Mouse (Mus musculus): ENCODE data around the gene Mast4.

The Mast4 gene

DNA sequence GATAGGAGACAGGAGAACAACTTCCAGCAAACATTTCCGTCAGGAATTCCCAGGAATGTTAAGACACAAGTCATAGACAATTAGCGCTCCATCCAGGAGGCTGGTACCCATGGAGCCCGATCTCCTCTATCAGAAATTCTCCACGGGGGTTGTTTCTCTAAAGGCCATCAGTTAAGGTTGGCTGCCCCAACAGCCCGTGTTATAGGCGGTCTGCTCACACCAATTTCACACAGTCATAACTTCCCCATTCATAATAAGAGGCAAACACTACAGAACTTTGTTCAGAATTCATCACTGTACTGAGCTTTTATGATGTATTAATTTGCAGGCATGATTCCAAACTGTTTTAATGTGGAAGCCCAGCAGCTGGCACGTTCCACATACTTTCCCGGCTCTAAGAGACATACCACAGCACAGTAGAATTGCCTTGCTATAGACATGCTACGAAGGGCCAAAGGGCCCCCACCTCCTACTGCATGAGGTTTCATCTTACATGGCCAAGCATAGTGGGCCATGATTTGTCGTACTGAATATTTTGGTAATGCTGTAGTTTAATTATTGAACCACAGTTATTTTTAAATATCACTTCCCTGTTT is 19.1 kb downstream of the Mast4 start:
- DNase-seq: no peak

DNA sequence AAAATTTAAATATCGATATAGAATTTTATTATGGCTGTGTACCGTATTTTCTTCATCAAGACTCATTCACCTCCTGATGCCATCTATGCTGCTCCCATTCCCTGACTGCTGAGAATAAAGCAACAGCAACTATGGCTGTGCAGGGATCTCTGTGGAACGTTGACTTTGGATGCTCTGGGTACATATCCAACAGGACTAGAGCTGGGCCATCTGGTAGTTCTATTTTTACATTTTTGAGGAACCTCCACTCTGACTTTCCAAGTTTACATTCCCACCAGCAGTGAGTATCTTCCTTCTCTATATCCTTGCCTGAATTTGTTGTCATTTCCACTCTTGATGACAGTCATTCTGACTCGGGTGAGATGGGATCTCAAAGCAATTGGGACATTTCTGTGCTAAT is 26.0 kb downstream of the Mast4 start:
- no peak for DNase-seq

DNA sequence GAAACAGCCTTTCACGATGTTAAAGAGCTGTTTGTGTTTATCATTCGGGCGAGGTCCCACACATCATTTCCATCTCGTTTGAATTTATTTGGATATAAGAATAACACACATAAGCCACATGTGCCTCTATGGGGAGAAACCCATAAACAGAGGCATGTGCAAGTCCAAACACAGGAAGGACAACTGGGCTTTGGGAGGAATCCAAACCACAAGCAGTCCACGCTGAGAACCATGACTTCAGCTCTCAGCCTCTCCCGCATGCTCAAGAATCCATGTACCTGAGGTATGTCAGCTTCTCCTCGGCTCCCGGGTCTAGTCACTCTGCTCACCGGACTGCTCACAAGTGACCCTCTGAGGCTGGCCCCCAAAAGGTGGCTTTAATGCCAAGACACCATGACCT is 30.5 kb downstream of the Mast4 start:
- no peak for DNase-seq

GRCm38 (mm10) chr13:103302508-103302907 is 31.8 kb downstream of the Mast4 start:
- DNase-seq: no peak

GRCm38 (mm10) chr13:103302077-103302476 is 32.2 kb downstream of the Mast4 start:
- DNase-seq: no peak

- no peak for DNase-seq
These were observed 39.9 kb downstream of the Mast4 start for GRCm38 (mm10) chr13:103294424-103294823.

DNA sequence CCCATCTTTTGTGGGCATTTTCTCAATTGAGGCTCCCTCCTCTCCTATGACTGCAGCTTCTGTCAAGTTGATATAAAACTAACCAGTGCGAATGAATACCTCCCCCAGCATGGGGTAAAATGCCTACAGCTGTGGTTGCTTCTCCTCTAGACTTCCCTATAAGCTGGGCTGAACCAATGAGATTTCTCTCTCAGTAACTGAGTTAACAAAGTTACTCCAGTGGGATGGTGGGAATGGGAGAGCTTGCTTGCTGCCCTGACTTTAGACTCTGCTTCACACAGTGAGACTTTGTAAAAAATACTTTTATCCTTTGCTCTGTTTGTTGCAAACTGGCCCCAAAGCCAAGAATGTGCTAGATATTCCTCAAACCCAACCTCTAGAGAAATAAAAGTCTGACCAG is 41.2 kb downstream of the Mast4 start:
- no peak for DNase-seq

GRCm38 (mm10) chr13:103291098-103291497 is 43.2 kb downstream of the Mast4 start:
- DNase-seq: no peak

DNA sequence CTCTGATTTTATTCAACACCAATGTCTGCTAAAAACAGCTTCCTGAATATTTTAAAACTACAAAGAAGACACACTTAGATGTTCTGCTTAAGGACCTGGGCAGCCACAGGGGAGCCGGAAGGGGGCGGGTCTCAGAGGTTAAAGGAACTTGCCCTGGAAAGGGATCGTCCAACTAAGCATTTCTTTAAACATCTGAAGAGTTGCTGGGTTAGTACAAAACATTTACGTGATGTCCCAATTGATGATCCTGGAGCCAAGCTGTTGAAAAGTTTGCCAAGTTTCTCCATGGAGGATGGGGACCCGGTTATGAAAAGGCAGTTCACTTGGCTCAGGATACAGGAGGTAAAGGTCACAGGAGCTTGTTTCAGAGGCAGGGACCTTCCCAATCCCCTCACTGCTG is 48.5 kb downstream of the Mast4 start:
- no peak for DNase-seq

DNA sequence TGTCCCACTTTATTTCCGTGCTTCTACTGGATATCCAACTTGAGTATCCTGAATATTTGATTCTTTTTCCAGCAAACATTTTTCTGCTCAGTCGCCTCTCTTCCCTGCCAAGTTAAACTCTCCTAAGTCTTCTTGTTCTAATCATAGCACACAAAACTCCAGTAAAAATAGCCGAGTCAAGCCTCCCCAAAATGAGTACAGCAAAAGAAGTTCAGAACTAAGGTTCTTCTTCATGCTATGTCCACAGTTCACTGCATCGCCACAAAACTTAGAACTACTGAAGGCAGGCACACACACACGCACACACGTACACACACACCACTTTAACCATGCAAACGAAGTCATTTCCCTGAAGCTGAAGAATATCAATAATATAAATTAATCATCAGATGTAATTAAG is 49.3 kb downstream of the Mast4 start:
- DNase-seq: no peak

DNA sequence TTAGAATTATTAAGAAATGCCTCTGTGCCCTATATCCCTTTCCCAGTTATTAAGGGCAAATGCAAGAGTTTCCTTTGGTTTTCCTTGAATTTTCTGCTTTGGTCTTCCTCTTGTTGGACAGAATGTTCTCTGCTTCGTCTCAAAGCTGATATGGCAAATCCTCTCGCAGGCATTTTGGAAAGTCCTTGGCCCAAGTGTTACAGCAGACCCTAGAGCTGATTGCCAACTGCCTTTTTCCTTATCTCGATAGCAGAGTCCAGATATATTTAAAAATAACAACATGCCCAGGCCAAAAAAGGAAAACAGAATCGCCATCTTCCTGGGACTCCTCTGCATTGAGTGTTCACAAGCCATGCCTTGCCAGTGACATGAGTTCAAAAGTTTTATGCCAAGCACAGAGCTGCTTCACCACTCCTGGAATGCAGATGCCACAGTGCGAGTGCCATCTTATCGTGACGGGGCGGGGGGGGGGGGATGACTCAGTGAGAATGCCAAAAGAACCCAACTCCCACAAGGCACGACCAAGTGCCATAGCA is 63.4 kb downstream of the Mast4 start:
- no peak for DNase-seq

DNA sequence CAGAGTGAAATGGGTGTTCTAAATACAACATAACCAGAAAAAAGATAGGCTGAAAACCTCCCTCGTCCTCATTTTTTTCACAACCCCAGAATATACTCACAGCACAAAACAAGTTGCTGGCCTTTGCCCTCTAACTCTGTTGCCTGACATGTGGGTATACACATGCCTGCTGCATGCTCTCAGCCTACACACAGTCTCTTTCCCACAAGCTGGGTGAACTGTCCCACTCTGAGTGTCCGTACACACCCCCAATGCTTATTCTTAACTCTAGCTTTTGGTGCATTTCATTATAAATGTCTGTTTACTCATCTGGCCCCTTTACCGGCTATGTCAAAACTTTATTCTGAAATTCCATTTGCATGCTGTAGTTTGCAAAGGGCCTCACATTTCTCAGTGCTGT is 71.6 kb downstream of the Mast4 start:
- no peak for DNase-seq

GRCm38 (mm10) chr13:103262061-103262460 is 72.2 kb downstream of the Mast4 start:
- DNase-seq: no peak

GRCm38 (mm10) chr13:103260414-103260813 is 73.9 kb downstream of the Mast4 start:
- no peak for DNase-seq

DNA sequence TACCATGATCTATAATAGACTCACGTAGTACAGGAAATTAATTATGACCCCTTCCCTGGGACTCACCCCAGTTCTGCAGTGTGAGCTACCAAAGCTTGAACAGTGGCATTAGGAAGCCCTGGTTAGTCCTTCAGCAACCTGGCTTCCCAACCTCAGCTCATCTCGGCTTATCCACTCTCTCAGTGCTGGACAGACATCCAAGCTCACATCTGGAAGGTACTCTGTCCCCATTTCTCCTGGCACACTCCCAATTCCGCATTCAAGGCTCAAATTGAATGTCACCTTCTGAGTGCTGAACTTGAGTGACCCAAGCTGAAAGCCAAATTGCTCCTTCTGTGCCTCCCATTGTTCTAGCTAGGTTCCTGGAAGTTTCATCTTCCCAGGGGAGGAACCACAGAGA is 76.2 kb downstream of the Mast4 start:
- no peak for DNase-seq

GRCm38 (mm10) chr13:103254861-103255260 is 79.4 kb downstream of the Mast4 start:
- DNase-seq: no peak

DNA sequence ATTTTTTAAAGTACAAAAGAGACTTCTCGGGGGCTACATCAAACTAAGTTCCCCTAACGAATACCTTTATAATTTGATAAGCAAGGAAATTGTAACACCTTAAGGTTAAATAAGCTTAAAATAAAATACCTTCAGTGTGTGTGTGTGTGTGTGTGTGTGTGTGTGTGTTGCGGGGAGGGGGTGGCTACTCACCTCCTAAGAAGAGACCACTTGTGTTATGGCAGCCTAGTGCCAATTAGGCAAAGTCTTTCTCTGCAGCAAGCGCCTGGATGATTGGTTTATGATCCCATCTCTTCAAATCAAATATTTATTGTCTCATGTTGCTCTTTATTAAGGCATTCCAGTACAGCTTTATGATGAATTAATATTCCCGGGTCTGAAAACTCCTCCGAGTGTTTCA is 81.2 kb downstream of the Mast4 start:
- DNase-seq: no peak

DNA sequence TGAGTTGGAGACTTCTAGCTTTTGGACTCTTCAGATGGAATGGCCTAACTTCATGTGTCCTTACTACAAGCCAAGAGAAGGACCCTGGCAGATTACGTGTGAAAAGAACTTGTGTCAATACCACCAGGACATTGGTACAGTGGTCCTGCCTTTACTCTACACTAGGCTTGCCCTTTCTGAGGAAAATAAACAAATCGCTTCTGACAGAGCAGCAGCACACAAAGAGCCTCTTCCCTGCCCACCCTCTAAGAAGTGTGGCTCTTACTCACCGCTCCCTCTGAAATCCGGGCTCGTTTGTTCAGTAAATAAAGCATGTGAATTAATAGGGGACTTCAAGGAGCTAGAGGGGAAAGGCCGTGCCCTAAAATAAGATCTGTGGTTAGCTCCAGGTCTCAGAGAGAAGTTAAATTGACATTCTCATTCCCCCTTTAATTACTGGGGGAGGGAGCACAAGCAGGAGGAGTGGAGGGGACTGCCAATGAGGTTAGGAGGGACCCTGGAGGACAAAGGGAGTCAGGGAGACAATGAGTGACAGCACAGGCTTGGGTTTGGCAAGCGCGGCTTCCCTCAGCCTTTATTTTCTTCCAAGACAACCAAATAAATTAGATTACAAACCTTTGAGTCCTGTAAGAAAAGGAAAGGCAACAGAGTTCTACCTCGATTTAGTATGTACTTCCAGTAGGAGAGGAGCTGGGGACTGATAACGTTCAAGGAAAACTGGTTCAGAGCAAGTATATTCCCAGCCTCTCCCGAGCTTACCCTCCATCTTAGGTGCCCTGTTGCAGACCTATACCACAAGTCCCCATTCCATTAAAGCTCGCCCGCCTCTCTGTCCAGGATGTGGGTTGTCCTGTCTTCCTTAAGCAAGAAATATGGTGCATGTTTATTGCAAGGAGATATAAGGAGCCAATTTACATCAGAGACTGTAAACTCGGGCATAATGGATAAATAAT is 85.9 kb downstream of the Mast4 start:
- no peak for DNase-seq

DNA sequence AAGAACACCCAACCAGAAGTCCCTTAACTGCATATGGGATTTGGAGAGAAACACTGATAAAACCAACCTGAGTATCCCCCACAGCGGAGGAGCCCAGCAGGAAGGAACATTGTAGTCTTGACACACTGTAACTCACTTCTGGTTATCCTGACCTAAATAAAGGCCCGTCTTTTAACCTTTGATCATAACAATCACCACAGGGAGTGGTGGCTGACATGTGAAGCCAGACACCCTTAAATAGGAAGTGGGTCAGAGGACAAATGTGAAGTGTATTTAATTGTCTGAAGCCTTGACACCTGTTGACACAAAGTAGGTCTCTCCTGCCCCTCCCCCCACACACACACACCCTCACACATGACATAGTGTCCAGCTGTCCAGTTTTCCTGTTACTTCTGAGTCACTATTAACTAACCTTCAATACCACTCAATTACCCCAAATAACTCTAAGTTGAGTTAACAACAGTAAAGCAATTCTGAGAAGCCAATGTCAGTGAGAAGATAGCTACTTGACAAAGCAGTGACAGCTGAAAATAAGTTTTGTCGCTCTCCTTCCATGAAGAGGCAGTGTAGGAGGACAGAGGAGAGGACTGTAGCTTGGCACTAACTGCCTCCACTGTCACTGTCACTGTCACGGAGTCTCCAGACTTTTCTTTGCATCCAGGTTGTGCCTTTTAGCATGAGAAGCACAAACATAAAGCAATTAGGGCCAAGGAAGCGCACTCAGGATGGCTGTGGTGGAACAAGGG is 87.2 kb downstream of the Mast4 start:
- DNase-seq: no peak

DNA sequence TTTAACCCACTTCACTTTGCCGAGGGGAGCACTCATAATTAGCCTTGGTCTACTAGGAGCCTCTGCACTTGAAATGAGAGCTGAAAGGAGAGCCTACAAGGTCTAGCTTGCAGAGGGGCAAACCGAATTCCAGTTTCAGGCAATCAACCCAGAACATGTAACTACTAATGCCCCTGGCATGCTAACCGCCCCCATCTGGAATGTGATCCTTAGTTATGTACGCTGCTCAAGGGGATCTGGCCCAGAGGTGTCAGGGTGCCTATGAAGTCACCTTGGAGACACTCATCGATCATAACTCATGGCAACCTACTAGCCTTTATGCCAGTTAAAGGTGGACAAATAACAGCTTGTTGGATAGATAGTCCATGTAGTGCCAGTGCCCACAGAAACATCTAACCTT is 88.9 kb downstream of the Mast4 start:
- no peak for DNase-seq

DNA sequence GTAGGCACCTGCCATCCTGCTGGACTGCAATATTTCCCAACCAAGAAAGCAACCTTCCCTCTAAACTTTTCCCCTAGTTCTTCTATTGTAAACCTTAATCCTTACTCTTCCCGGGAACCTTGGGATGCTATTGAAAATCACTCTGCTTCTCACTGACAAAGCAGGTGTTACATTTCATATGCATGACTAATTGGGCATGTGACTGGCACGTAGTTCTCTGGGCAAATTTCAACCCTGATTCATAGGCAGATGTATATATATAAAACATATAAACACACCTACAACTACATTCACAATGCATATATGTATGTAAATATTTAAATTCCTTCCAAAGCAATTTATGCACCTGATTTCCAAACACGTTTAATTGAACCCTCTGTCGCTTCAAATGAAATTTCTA is 90.2 kb downstream of the Mast4 start:
- no peak for DNase-seq

- no peak for DNase-seq
These were observed 93.2 kb downstream of the Mast4 start for GRCm38 (mm10) chr13:103241092-103241491.

- DNase-seq: no peak
These were observed 94.6 kb downstream of the Mast4 start for GRCm38 (mm10) chr13:103239654-103240053.
